Mouse (Mus musculus): Measurements from ENCODE around the gene Pibf1. TPM values are rescaled to one million over a fixed set of nuclear protein-coding genes. Genes with fewer than 3 reads are reported as not detected.

The Pibf1 gene
- total RNA-seq, 2 experiments from 2014 or later: 15.2 to 31.3 TPM

- ATAC-seq (replicated peaks; ENCODE audit: poor library complexity, severe bottlenecking): no peak
Observed at GRCm38 (mm10) chr14:99262026-99262425, 162.8 kb downstream of the Pibf1 start.

DNA sequence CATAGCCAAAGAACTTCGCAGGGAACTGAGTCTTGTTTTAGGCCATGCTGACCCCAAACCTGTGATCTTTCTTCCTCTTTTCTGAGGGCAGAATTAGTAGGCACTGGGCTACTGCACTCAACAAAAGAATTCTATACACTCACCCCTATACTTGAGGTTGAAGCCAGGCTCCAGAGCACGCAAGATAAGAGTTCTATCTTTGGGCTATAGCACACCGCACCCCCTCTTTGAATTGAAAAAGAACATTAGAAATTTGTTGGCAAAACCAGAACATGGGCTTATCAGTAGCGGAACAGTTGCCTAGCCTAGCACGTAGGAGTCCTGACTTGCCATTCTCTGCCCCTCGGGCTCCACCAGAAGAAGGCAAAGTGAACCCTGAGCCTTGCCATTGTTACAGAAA lies 164.6 kb downstream of the Pibf1 start:
- ATAC-seq (replicated peaks; ENCODE audit: poor library complexity, severe bottlenecking): no peak

DNA sequence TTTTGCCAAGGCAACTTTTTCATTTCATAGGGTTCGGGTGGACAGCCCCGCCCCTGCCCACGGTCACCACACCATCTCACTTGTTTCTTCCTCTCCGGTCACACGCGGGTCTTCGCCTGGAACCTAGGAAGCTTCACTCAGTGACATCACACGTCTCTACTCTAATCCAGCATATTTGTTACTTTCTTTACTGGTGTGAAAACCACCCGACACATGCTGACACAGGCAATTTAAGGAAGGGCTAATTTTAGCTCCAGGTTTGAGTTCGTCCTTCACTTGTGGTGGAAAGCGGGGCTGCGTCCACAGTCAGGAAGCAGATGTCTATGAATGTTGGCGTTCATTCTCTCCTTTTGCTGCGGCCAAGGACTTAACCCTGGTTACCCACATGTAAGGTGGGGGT lies 166.6 kb downstream of the Pibf1 start:
- ATAC-seq (replicated peaks; ENCODE audit: poor library complexity, severe bottlenecking): peak; percentile 85

DNA sequence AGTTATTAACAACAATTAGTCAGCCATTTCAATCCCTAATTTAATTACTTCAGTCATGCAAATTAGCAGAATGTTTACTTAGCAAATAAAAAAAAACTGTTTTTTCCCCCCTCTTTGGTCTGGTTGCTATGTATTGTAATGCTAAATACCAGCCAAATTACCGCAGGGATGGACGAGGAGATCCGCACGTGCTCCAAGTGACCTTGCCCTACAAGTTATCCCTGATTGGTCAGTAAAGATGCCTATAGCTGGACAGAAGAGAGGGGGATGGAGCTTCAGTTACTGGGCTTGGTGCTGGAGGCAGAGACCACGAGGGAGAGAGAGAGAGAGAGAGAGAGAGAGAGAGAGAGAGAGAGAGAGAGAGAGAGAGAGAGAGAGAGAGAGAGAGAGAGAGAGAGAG lies 167.5 kb downstream of the Pibf1 start:
- ATAC-seq (replicated peaks; ENCODE audit: poor library complexity, severe bottlenecking): no peak

- no peak for ATAC-seq (replicated peaks; ENCODE audit: poor library complexity, severe bottlenecking)
Observed at GRCm38 (mm10) chr14:99274056-99274455, 174.8 kb downstream of the Pibf1 start.

DNA sequence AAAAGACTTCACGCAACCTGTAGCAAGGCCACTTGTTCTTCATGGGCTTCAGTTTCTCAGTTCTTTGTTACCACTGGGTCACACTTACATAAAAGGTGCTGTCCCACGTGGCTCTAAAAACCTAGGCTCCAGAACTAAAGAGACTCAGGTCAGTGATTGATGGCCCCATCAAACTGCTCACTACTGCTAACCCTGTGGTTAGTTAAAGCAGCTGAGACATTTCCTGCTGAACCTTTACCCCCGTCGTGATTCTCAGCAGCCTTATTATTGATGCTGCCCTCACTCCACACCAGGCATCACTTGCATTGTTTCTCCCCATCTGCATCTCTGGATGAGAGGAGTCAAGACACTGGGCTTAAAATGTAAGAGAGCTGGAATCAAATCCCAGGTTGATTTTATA lies 176.6 kb downstream of the Pibf1 start:
- no peak for ATAC-seq (replicated peaks; ENCODE audit: poor library complexity, severe bottlenecking)

GRCm38 (mm10) chr14:99278312-99278711 lies 179.1 kb downstream of the Pibf1 start:
- 0 out of 2 replicates have a peak, but pooled peaks have one; percentile 10 for ATAC-seq (replicated peaks; ENCODE audit: poor library complexity, severe bottlenecking)

- ATAC-seq (replicated peaks; ENCODE audit: poor library complexity, severe bottlenecking): peak; percentile 97
Observed at GRCm38 (mm10) chr14:99278763-99279486, 179.7 kb downstream of the Pibf1 start.

GRCm38 (mm10) chr14:99280399-99280798 lies 181.2 kb downstream of the Pibf1 start:
- no peak for ATAC-seq (replicated peaks; ENCODE audit: poor library complexity, severe bottlenecking)

DNA sequence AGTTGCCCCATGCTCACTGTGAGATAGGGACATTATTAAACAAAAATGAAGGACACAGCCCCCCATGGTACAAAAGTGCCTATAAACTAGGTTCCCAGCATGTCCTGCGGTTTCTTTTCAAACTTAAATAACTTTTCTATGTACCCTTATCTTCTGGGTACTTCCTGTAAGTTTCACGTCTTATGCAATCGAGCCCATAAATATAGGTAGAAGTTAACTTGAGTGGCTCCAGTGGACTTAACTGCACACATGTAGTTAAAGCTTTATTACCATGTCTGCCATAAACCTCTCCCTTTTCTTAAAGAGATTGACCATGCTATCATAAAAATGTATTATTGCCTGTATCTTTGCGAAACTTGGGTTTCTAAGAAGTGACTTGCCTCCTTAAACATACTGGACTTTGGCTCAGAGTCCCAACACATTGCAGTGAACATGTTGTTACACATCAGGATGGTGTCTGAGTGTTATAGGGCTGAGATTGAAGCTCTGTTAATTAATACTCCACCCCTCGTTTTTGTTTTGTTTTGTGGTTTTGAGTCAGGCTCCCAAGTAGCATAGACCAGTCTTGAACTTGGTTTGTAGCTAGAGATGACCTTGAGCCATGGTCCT lies 181.7 kb downstream of the Pibf1 start:
- ATAC-seq (replicated peaks; ENCODE audit: poor library complexity, severe bottlenecking): peak; percentile 28; the same call in 1 of the 2 replicates

- no peak for ATAC-seq (replicated peaks; ENCODE audit: poor library complexity, severe bottlenecking)
Observed at GRCm38 (mm10) chr14:99285486-99285885, 186.3 kb downstream of the Pibf1 start.

GRCm38 (mm10) chr14:99292176-99292575 lies 193.0 kb downstream of the Pibf1 start:
- no peak for ATAC-seq (replicated peaks; ENCODE audit: poor library complexity, severe bottlenecking)

DNA sequence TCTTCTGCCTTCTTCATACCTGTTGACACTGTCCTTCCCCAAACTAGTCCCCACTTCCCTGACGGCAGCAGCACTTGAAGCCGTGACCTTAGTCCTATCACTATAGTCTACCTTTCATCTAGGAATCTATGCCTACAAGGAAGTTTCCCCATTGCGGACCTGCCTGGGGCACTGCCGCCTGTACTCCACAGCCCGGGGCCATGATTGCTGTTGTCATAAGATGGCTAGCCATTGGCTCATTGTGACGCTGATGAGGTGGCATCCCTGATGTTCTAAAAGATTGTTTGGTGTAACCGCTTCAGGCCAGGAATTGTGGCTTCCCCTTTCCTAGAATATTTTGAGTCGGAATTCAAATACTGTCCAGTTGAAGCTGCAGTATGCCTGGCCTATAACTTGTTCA lies 195.2 kb downstream of the Pibf1 start:
- no peak for ATAC-seq (replicated peaks; ENCODE audit: poor library complexity, severe bottlenecking)

GRCm38 (mm10) chr14:99295606-99296341 lies 196.6 kb downstream of the Pibf1 start:
- ATAC-seq (replicated peaks; ENCODE audit: poor library complexity, severe bottlenecking): no peak

GRCm38 (mm10) chr14:99298385-99299021 lies 199.3 kb downstream of the Pibf1 start, which contains the start of gene Klf5:
Gene Klf5, plus strand, starts transcription at chr14:99298691.
- peak; percentile 97 for ATAC-seq (replicated peaks; ENCODE audit: poor library complexity, severe bottlenecking)

- ATAC-seq (replicated peaks; ENCODE audit: poor library complexity, severe bottlenecking): peak; percentile 26
Observed at GRCm38 (mm10) chr14:99299022-99299481, 199.8 kb downstream of the Pibf1 start.

- ATAC-seq (replicated peaks; ENCODE audit: poor library complexity, severe bottlenecking): no peak
Observed at GRCm38 (mm10) chr14:99299701-99300191, 200.5 kb downstream of the Pibf1 start.

- ATAC-seq (replicated peaks; ENCODE audit: poor library complexity, severe bottlenecking): no peak
Observed at GRCm38 (mm10) chr14:99301472-99301871, 202.2 kb downstream of the Pibf1 start.
